Mouse (Mus musculus): Measurements from ENCODE around the gene Frs2. TPM values are rescaled to one million over a fixed set of nuclear protein-coding genes. Genes with fewer than 3 reads are reported as not detected.
A peak's percentile ranks its signal among the peaks of the same experiment; 100 is the strongest.
"Not testable (repeated sequence)": the region's sequence is repeated elsewhere in the genome, so short reads cannot be mapped to it uniquely, and the experiment has no call there.

Frs2 gene
- polyA plus RNA-seq, 1 experiment, result 4.4 TPM

DNA sequence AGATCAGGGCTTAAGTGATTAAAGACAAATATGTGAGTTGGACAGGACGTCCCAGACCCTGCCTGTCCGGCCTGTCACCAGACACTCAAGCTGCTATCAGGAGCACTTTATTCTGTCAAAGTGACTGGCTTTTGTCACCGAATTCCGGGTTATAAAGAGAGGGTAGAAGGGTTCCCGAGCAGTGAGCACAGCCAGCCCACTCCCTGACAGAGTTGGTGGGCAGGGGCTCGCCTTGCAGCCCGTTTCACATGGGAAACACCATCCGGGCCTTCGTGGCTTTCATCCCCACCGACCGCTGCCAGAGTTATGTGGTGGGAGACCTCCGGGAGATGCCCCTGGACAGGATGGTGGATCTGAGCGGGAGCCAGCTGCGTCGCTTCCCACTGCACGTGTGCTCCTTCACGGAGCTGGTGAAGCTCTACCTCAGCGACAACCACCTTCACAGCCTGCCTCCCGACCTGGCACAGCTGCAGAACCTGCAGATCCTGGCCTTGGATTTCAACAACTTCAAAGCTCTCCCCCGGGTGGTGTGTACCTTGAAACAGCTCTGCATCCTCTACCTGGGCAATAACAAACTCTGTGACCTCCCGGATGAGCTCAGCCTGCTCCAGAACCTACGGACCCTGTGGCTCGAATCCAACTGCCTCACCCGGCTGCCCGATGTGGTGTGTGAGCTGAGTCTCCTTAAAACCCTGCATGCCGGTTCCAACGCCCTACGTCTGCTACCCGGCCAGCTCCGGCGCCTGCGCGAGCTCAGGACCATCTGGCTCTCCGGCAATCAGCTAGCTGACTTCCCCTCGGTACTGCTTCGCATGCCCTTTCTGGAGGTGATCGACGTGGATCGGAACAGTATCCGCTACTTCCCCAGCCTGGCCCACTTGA, 102.9 kb downstream of the Frs2 start, which contains the start of gene Lrrc10:
TSS of gene Lrrc10 (plus strand) at position 167 of the 882 bp plus-strand sequence.
- no peak within 1 kb of the TSS; the same call in 1 of the 2 replicates for H3K4me3 ChIP-seq (ENCODE audit: low read depth, low read length)
- WGBS, result 52% methylated on average over 40 of the region's 40 CpGs
- no peak for TF ChIP-seq POLR2A (IDR thresholded peaks at IDR 0.05; ENCODE audit: low read depth, low read length)
- TF ChIP-seq CTCF (IDR thresholded peaks at IDR 0.05; ENCODE audit: extremely low read depth, insufficient read length, insufficient replicate concordance, low read depth, low read length), result no peak

DNA sequence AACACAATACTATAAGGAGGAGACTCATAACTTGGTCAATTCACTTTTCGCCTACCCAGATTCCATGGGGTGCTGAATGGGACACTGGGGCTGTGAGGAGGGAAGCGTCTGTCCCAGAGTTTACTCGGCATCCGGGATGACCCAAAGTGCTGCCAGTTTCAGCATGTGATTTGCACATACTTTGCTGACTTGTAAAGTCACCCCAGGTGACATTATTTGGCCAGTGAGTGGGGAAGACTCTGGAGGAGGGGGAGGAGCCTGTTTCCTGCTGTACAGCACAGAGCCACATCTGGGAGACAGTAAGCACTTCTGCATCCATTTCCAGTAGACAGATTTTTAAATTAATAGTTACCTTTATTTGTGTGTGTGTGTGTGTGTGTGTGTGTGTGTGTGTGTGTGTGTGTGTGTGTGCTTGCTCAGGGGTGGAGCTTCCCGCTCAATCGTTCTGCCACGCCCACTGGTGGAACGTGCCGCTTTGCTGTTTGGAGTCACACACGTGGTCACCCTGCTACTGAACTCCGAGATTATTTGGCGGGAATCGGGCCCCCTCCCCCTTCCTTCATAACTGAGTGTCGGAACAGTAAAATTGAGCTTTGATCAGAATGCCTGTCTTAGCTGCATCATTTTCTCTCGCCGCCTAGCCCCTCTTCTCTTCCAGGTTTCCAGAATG, 104.7 kb downstream of the Frs2 start:
- not testable (repeated sequence) for H3K27me3 ChIP-seq (ENCODE audit: control insufficient read depth, insufficient read depth, low read length)
- WGBS, result 19% methylated on average over 16 of the region's 16 CpGs

More for the DNA sequence above, 102.9 kb downstream of the Frs2 start, which contains the start of gene Lrrc10:
- peaks cover 6% of the 10 kb centered on the region; the same call in 1 of the 2 replicates for H3K4me1 ChIP-seq (ENCODE audit: control insufficient read depth, insufficient read depth, insufficient read length, low read length)
- peaks cover 16% of the 10 kb centered on the region for H3K36me3 ChIP-seq (ENCODE audit: control insufficient read depth, insufficient read depth, low read length)
- no peak within 1 kb of the TSS for H3K27ac ChIP-seq (ENCODE audit: insufficient read depth, low read depth, low read length)
- H3K27me3 ChIP-seq (ENCODE audit: control insufficient read depth, insufficient read depth, low read length), result no peaks in the 10 kb centered on the region

DNA sequence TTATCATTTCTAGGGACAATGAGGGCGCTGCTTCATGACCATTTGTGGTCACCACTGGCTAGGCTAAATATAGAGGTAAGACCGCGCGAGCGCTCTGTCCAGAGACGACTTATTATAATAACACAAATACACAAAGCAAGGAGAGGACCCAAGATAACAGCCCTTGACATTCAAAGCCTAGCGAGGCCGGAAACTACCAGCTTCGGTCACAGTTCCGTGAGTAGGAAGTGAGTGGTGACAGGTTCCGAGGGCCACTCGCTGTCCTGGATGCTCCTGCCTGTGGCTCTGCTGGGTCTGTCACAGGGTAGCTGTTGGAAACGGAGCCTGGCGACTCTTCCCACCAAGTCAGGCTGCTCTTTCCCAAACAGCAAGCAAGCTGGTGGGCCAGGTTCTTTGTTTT, 106.0 kb downstream of the Frs2 start:
- Histone ChIP-seq H3K4me3 (ENCODE audit: low read depth, low read length) (no peak overlapping the region), H3K4me1 (ENCODE audit: control insufficient read depth, insufficient read depth, insufficient read length, low read length) (peaks cover 9% of the 10 kb centered on the region; the same call in 1 of the 2 replicates), H3K27me3 (ENCODE audit: control insufficient read depth, insufficient read depth, low read length) (no peaks in the 10 kb centered on the region), H3K36me3 (ENCODE audit: control insufficient read depth, insufficient read depth, low read length) (no peaks in the 10 kb centered on the region), H3K27ac (ENCODE audit: insufficient read depth, low read depth, low read length) (no peak overlapping the region)
- no peak for TF ChIP-seq POLR2A (IDR thresholded peaks at IDR 0.05; ENCODE audit: low read depth, low read length)
- TF ChIP-seq CTCF (IDR thresholded peaks at IDR 0.05; ENCODE audit: extremely low read depth, insufficient read length, insufficient replicate concordance, low read depth, low read length), result no peak
- 83% methylated on average over 14 of the region's 14 CpGs for WGBS

More for the DNA sequence above, 104.7 kb downstream of the Frs2 start:
- H3K36me3 ChIP-seq (ENCODE audit: control insufficient read depth, insufficient read depth, low read length); H3K4me3 ChIP-seq (ENCODE audit: low read depth, low read length); H3K27ac ChIP-seq (ENCODE audit: insufficient read depth, low read depth, low read length); H3K4me1 ChIP-seq (ENCODE audit: control insufficient read depth, insufficient read depth, insufficient read length, low read length): not testable (repeated sequence)

- TF ChIP-seq CTCF (IDR thresholded peaks at IDR 0.05; ENCODE audit: extremely low read depth, insufficient read length, insufficient replicate concordance, low read depth, low read length) (no peak), POLR2A (IDR thresholded peaks at IDR 0.05; ENCODE audit: low read depth, low read length) (no peak)
- Histone ChIP-seq H3K27ac (ENCODE audit: insufficient read depth, low read depth, low read length) (no peak overlapping the region), H3K36me3 (ENCODE audit: control insufficient read depth, insufficient read depth, low read length) (no peaks in the 10 kb centered on the region), H3K27me3 (ENCODE audit: control insufficient read depth, insufficient read depth, low read length) (no peaks in the 10 kb centered on the region), H3K4me1 (ENCODE audit: control insufficient read depth, insufficient read depth, insufficient read length, low read length) (peaks cover 14% of the 10 kb centered on the region; the same call in 1 of the 2 replicates), H3K4me3 (ENCODE audit: low read depth, low read length) (no peak overlapping the region)
- 71% methylated on average over 6 of the region's 6 CpGs for WGBS
These were observed 108.0 kb downstream of the Frs2 start for GRCm38 (mm10) chr10:117040355-117040754.

DNA sequence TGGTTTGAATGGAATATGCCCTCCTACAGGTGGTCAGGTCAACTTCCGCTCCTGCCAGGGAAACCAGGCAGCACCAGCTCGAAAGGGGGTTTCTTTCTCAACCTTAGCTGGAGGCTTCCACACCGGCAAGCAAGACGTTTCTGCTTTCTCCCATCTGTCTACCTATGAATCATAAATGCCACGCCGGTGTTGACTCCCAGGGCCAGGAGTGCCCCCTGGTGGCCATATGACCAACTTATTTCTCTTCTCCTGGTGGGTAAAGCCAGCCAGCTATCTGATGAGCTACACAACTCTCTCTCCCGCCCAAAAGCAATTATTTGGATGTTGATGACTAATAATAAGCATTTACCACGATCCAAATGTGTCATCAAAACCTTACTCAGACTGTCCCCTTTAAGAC, 114.5 kb downstream of the Frs2 start:
- TF ChIP-seq POLR2A (IDR thresholded peaks at IDR 0.05; ENCODE audit: low read depth, low read length) (no peak), CTCF (IDR thresholded peaks at IDR 0.05; ENCODE audit: extremely low read depth, insufficient read length, insufficient replicate concordance, low read depth, low read length) (peak; percentile 93; the same call in 1 of the 2 replicates)
- Histone ChIP-seq H3K4me3 (ENCODE audit: low read depth, low read length) (no peak overlapping the region; the same call in 1 of the 2 replicates), H3K27me3 (ENCODE audit: control insufficient read depth, insufficient read depth, low read length) (no peaks in the 10 kb centered on the region), H3K27ac (ENCODE audit: insufficient read depth, low read depth, low read length) (no peak overlapping the region), H3K36me3 (ENCODE audit: control insufficient read depth, insufficient read depth, low read length) (no peaks in the 10 kb centered on the region), H3K4me1 (ENCODE audit: control insufficient read depth, insufficient read depth, insufficient read length, low read length) (peaks cover 12% of the 10 kb centered on the region; the same call in 1 of the 2 replicates)
- 10% methylated on average over 8 of the region's 8 CpGs for WGBS

DNA sequence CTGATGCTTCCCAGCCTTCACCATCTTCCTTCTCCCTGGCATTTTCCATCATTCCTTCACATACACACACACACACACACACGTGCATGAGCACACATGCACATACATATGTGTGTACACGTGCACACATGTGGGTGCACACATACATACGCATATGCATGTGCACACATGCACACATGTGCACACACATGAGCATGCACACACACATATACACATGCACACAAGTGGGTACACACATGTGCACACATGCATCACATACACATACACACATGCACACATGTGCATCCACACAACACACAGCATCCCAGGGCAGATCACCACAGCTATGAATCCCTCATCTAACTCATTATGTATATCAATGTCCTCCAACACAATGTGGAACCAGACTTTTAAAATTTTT, 117.2 kb downstream of the Frs2 start:
- no peak overlapping the region for H3K4me3 ChIP-seq (ENCODE audit: low read depth, low read length)
- TF ChIP-seq POLR2A (IDR thresholded peaks at IDR 0.05; ENCODE audit: low read depth, low read length), result no peak
- no peak for TF ChIP-seq CTCF (IDR thresholded peaks at IDR 0.05; ENCODE audit: extremely low read depth, insufficient read length, insufficient replicate concordance, low read depth, low read length)
- H3K4me1 ChIP-seq (ENCODE audit: control insufficient read depth, insufficient read depth, insufficient read length, low read length), result no peaks in the 10 kb centered on the region

DNA sequence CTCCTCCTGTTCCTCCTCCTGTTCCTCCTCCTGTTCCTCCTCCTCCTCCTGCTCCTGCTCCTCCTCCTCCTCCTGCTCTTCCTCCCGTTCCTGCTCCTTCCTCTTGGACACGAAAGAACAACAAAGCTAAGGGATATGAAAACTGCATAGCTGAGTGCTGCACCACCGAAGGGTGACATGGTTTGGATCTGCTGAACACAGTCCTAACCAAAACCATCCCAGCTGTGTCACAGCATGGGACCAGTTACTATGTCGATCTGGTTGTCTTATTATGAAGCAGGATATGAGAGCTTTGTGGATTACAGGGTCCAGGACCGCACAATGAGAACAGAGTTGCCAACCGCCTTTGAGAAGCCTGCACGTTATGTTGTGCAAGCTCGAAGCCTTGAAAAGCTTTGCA, 122.2 kb downstream of the Frs2 start:
- Histone ChIP-seq H3K36me3 (ENCODE audit: control insufficient read depth, insufficient read depth, low read length) (no peaks in the 10 kb centered on the region), H3K4me1 (ENCODE audit: control insufficient read depth, insufficient read depth, insufficient read length, low read length) (peaks cover 4% of the 10 kb centered on the region; the same call in 1 of the 2 replicates), H3K4me3 (ENCODE audit: low read depth, low read length) (0 out of 2 replicates have a peak overlapping the region, but pooled peaks have one; percentile 3), H3K27me3 (ENCODE audit: control insufficient read depth, insufficient read depth, low read length) (no peaks in the 10 kb centered on the region), H3K27ac (ENCODE audit: insufficient read depth, low read depth, low read length) (no peak overlapping the region)
- TF ChIP-seq POLR2A (IDR thresholded peaks at IDR 0.05; ENCODE audit: low read depth, low read length) (no peak), CTCF (IDR thresholded peaks at IDR 0.05; ENCODE audit: extremely low read depth, insufficient read length, insufficient replicate concordance, low read depth, low read length) (no peak)
- 66% methylated on average over 8 of the region's 8 CpGs for WGBS

More for the DNA sequence above, 117.2 kb downstream of the Frs2 start:
- Histone ChIP-seq H3K27me3 (ENCODE audit: control insufficient read depth, insufficient read depth, low read length) (no peaks in the 10 kb centered on the region), H3K36me3 (ENCODE audit: control insufficient read depth, insufficient read depth, low read length) (no peaks in the 10 kb centered on the region), H3K27ac (ENCODE audit: insufficient read depth, low read depth, low read length) (no peak overlapping the region)
- 93% methylated on average over 3 of the region's 3 CpGs for WGBS

GRCm38 (mm10) chr10:117025776-117026175, 122.6 kb downstream of the Frs2 start:
- H3K27me3 ChIP-seq (ENCODE audit: control insufficient read depth, insufficient read depth, low read length); H3K4me3 ChIP-seq (ENCODE audit: low read depth, low read length): not testable (repeated sequence)

More at GRCm38 (mm10) chr10:117025776-117026175, 122.6 kb downstream of the Frs2 start:
- not testable (repeated sequence) for H3K36me3 ChIP-seq (ENCODE audit: control insufficient read depth, insufficient read depth, low read length); H3K27ac ChIP-seq (ENCODE audit: insufficient read depth, low read depth, low read length); H3K4me1 ChIP-seq (ENCODE audit: control insufficient read depth, insufficient read depth, insufficient read length, low read length)

Measured in small intestine, adult 2 months (tissue).